Mouse (Mus musculus) cerebellum, adult 8-10 months (tissue): Measurements from ENCODE around the gene Cers6.

Experiments used
- DNase-seq: peaks from one replicate; pipeline ENCODE4 v3.0.0; 2022

Cers6 gene

DNA sequence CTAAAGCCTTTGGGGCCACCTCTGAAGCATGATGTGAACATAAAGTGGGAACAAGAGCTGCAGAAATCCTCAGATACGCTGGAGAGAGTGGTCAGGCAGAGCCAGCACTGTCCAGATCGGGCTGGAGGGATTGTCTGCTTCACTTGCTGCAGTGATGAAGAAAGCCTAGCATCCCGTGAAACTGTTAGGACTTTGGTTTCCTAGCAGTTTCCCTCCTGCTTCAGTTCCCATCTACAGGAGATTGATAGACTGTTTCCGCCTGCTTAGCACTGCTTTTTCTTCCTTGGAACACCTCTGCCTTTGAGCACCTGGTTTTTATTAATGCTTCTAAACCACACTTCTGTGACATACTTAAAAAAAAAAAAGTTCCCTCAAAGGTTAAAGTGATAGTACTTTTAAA is 160.3 kb downstream of the Cers6 start:
- DNase-seq = no peak

DNA sequence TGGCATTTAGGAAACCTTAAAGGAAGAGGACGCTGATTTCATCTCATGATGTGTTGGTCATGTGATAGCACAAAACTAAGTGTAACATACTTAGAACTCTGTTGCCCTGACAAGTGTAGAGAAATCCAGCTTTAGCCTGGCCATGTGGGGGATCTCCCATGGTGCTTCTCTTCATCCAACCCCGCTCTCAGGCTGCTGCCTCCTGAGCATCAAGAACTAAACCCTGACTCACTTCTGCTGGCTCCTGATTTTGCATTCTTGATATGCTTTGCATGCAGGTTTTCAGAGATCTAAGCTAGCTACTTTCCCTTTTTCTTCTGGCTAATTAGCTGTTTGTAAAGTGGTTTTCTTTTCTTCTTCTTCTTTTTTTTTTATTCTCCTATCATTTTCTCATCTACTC is 163.6 kb downstream of the Cers6 start:
- DNase-seq = no peak

DNA sequence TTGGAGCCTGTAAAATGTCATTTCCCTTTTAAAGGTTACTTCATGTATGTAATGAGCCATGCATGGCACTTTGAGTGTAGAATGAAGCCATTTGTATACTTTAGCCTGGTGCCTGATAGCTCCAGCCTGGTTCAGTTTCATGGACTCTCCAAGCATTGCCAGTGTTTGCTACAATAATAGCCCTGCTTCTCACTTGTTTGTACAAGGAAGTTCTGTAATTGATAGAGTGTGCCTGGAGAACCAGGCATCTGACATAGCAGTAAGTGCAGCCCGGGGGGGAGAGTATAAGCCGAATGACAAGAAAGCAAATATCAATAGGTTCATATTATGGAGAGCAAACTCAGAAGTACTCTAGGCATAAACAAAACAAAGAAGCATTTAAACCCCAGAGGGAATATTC is 171.3 kb downstream of the Cers6 start:
- no peak for DNase-seq

DNA sequence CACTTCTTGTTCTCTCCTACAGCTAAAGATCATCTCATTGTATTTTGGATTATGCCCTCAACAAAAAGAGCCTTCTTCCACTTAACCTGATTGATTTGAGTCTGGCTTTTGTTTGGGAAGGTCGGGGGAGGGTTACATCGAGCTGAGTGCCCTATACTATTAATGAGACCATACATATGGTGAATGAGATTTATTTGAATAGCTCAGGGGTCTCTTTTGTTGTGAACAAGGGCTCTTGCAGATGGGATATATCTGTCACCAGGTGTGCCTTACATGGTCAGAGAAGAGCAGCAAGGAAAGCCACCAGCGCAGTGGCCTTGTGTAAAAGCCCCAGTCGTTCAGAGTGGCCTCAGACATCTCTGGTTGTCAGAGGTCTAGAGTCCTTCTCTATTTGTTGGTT is 174.2 kb downstream of the Cers6 start:
- DNase-seq = no peak

DNA sequence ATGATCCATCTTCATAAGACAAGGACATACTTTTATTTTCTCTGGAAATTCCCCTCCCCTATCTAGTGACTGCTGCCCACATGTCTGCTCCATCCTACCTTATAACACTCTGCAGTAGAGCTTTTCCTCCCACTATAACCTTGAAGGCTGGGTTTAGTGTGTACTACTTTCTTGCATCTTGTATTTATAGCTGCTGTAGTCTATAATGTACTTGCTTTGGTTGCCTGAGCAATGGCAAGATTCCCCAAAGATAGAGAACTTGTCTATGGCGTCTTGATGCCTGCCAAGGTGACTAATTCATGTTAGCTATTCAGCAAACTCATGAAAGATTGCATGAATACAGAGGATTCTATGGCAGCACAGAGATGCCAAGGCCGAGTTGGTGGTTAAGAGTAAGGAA is 176.1 kb downstream of the Cers6 start:
- no peak for DNase-seq

DNA sequence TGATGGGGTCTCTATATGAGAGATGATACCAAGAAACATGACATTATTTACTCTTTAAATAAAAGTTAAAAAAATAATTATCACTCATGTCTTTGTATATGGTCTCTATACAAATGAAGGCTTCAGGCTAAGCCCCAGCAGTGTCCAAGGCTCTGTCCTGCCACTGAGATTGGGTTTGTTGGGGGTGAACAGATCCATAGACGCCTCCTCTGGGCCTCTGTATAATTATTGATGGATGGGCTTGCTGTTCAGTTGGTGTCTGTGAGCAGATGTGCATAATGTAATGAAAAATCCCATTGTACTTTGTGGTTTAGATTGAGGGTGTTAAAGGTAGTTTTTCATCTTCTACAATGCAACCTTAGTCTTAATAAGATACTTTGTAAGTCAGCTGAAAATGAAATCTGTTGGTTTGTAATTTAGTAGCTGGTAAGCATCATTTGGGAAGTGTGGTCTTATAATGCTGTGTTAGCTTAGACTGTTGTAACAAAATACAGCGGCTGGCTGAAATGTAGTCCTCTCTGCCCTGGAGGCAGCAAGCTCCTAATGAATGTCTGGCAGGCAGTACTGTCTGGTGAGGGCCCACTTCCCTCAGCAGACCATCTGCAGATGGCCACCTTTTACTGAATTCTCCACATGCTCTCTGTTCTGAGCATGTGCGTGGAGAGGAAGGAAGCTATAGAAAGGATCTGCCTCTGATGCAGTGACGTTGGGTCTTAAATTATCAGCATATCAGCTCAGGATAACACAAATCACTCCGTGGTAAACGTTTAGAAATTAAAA is 181.3 kb downstream of the Cers6 start:
- DNase-seq = no peak

DNA sequence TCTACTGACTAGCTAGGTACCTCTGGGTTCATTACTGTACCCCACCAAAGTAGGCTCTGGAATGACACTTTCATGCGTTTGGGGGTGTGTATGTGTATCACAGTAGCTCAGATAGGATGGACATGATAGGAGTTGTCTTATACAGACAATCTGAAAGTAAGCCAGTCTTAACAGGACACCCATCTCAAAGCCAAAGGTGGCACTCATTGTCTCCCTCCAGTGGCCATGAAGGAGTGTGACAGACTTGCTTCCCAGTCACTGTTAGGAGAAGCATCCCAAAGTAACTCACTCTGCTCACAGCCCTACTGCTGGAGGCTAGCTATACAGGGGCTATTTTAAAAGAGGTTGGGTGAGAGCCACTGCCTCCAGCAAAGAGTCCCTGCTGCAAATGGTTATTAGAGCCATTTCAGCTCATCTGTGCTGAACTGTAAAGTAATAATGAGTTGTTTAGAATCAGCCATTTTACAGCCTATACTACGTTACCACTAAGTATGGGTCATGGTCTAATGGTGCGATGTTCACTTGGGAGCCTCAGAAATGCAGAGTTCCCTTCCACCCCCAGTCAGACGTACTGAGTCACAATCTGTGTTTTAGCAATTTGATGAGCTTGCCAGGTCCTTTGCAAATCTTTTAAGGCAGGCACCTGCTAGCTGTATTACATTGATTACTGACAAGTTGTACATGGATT is 182.3 kb downstream of the Cers6 start:
- DNase-seq = peak; percentile 64

- DNase-seq = no peak
Observed at GRCm38 (mm10) chr2:69045926-69046325, 184.7 kb downstream of the Cers6 start.

GRCm38 (mm10) chr2:69047297-69047696 is 186.1 kb downstream of the Cers6 start:
- DNase-seq = no peak

DNA sequence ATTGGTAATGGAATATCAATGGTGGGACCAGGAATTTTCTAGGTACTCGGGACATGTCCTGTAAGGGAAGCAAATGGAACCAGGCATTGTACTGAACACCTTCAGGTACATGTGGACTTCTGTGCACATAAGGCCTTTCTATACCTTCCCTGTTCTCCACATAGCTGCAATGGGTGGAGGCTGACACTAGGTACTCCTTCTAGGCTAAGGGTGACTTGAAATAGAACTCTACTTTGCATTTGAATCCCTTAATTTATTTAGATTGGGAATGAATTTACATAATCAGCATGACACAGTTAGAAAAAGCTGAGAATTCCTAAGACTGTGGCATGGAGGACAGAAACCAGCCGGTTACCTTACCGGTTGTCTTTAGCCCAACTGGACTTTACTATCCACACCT is 186.6 kb downstream of the Cers6 start:
- no peak for DNase-seq

DNA sequence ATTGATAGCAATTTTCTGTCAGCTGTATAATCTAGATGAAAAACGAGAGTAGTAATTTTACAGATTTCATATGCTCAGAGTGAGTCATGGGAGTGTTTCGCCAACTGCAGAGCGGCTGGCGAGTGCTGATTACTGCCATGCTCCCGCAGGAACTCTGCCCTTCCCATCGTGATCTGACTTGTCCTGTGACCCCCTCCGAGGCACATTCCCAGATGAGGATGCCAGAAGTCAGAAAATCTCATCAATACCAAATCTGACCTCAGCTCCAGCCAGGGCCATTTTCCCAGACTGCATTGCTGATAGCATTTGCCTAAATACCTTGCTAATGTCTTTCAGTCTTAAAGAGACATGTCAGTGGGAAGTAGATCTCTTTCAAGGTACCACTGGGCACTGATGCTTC is 187.9 kb downstream of the Cers6 start:
- DNase-seq = no peak

DNA sequence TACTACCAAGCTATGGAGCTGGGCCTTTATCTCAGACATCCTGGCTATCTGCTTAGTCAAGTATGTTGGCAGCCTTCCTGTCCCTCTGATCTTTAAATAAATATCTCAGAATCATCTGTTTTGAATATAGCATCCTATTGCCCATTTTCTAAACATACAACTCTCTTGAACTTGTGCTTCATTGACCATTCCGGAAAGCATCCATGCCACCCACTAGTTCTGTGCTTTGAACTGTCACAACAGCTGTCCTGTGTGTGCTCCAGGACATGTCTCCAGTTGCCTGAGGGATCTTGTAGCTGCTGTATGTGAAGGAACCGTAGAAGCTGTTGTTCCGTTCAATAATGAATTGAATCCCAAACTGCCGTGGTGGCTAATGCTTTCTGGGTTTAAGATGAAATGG is 188.9 kb downstream of the Cers6 start:
- DNase-seq = no peak

DNA sequence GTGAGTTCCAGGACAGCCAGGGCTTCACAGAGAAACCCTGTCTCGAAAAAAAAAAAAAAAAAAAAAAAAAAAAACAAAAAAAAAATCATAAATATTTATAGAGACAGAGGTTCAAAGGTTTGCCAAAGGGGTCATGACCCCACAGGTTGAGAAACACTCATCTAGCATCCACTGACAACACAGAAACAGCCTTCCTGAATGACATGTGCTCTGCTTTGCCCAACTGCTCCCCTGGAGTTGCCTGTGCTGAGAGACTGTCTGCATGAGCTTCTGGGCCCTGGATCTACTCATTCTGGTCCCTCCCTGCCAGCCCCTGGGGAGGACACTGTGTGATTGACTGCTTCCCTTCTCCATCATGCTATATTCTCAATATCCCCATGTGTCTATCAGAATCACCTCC is 190.4 kb downstream of the Cers6 start:
- DNase-seq = no peak

DNA sequence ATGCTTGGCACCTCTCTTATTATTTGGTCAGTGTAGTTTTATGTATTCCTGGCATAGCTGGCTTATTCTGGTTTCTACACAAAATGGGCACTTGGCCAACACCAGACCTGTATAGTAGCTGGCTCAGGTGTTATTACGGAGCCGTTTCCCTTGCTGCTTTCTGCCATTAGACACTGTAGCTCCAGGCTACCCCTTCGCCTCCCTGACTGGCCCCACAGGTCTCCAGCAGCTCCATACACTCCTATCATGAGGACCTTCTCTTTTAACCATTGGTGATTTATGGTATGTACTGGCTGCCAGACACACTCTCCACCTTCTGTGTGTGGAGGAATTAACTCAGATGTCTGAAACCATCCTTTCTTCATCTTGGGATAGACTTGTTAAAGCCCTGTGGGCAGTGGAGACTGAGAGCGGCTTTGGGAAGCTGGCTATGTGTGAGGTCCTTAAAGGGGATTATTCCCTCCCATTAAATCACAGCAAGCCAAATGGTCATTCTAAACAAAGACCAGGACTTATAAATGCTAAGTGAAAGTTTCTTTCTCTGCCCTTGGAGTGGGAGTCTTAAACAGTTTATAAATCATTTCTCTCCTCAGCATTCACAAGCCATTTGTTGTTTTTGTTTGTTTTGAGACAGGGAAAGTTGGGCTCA is 192.1 kb downstream of the Cers6 start:
- no peak for DNase-seq

GRCm38 (mm10) chr2:69054279-69054678 is 193.0 kb downstream of the Cers6 start:
- peak; percentile 73 for DNase-seq

GRCm38 (mm10) chr2:69055174-69055573 is 193.9 kb downstream of the Cers6 start:
- no peak for DNase-seq

- DNase-seq = peak; percentile 31
Observed at GRCm38 (mm10) chr2:69061313-69061712, 200.1 kb downstream of the Cers6 start.

GRCm38 (mm10) chr2:69061910-69062689 is 200.9 kb downstream of the Cers6 start:
- no peak for DNase-seq

- DNase-seq = no peak
Observed at GRCm38 (mm10) chr2:69064759-69065158, 203.5 kb downstream of the Cers6 start.

- DNase-seq = no peak
Observed at GRCm38 (mm10) chr2:69071440-69072235, 210.4 kb downstream of the Cers6 start.

- DNase-seq = no peak
Observed at GRCm38 (mm10) chr2:69077189-69077588, 215.9 kb downstream of the Cers6 start.

GRCm38 (mm10) chr2:69080760-69081159 is 219.5 kb downstream of the Cers6 start:
- no peak for DNase-seq
